Mouse (Mus musculus): ENCODE data around the gene Serpinb11. TPM values are rescaled to one million over a fixed set of nuclear protein-coding genes. Genes with fewer than 3 reads are reported as not detected.

Serpinb11 gene
- total RNA-seq (2023): not detected

GRCm38 (mm10) chr1:107360898-107361297, at the start of gene Serpinb11:
Gene Serpinb11 (plus strand): TSS chr1:107361198.

DNA sequence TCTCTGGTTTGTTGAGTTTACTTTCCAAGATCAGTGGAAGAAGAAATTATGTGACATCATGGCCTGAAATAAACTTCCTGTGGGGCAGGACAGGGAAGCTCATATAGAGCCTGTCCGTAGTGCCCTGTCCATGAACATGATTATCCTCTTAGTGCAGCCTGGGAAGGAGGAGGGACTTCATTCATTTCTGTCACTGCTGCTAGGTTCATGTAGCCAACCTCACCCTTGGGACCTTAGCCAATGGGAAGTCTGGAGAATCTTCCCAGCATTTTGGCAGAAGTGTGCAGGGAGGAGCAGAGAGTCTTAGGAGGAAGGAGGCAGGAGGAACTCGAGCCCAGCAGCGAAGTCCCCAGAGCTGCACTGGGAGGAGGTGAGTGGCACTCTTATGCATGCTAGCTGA, 38.4 kb downstream of the Serpinb11 start, which contains the start of gene Serpinb7:
Gene Serpinb7, plus strand, starts transcription at position 301 of the 400 bp plus-strand sequence.

Other genes starting within 250 kb of the Serpinb11 start
- not detected for gene Serpinb3b, start 82.8 kb upstream of the Serpinb11 start, total RNA-seq (2023)
- gene Serpinb3c, start 82.8 kb upstream of the Serpinb11 start, total RNA-seq (2023): not detected
- gene Serpinb7, start 38.5 kb downstream of the Serpinb11 start, total RNA-seq (2023): not detected
- not detected for gene Serpinb2, start 150.2 kb downstream of the Serpinb11 start, total RNA-seq (2023)
- gene Serpinb8, start 228.8 kb downstream of the Serpinb11 start, total RNA-seq (2023): 0.97 TPM